Mouse (Mus musculus) cerebellum, postnatal 36 days (tissue): Measurements from ENCODE around the gene Gm21671.
A peak's percentile ranks its signal among the peaks of the same experiment; 100 is the strongest.
"Not testable (repeated sequence)": the region's sequence is repeated elsewhere in the genome, so short reads cannot be mapped to it uniquely, and the experiment has no call there.

ENCODE experiments used
- DNase-seq, 2 experiments: peaks; one replicate each; pipeline ENCODE4 v3.0.0; 2021 to 2022; ENCODE audit warnings: mixed read lengths in 2 of 2

The Gm21671 gene

DNA sequence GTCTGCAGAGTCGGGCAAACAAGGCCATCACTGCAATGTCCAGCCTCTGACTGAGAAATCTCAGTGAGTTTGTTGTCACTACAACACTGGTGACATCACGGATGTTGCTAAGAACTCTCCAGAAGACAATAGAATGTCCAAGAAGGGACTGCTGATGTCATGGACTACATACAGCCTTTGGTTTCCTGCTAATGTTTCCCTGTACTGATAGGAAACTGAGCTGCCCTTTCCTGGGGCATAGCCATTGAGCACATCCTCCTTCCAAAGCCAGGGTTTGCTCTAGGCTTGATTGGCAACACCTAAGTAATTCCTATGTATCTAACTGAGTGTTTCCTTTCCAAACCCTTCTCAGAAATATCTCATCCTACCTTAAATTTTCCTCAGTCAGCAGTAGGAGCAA, at the start of gene Gm21671:
Gene Gm21671 (minus strand): TSS at position 101 of the 400 bp plus-strand sequence.
- not testable (repeated sequence) for DNase-seq

DNA sequence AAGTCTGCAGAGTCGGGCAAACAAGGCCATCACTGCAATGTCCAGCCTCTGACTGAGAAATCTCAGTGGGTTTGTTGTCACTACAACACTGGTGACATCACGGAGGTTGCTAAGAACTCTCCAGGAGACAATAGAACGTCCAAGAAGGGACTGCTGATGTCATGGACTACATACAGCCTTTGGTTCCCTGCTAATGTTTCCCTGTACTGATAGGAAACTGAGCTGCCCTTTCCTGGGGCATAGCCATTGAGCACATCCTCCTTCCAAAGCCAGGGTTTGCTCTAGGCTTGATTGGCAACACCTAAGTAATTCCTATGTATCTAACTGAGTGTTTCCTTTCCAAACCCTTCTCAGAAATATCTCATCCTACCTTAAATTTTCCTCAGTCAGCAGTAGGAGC, 34.3 kb upstream of the Gm21671 start, which contains the start of gene Gm21698:
Gene Gm21698 (minus strand): TSS at position 101 of the 400 bp plus-strand sequence.
- not testable (repeated sequence) for DNase-seq

DNA sequence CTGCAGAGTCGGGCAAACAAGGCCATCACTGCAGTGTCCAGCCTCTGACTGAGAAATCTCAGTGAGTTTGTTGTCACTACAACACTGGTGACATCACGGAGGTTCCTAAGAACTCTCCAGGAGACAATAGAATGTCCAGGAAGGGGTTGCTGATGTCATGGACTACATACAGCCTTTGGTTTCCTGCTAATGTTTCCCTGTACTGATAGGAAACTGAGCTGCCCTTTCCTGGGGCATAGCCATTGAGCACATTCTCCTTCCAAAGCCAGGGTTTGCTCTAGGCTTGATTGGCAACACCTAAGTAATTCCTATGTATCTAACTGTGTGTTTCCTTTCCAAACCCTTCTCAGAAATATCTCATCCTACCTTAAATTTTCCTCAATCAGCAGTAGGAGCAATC, 18.3 kb upstream of the Gm21671 start, which contains the start of gene Gm21680:
Gene Gm21680 (minus strand): TSS at position 101 of the 400 bp plus-strand sequence.
- DNase-seq = not testable (repeated sequence)

DNA sequence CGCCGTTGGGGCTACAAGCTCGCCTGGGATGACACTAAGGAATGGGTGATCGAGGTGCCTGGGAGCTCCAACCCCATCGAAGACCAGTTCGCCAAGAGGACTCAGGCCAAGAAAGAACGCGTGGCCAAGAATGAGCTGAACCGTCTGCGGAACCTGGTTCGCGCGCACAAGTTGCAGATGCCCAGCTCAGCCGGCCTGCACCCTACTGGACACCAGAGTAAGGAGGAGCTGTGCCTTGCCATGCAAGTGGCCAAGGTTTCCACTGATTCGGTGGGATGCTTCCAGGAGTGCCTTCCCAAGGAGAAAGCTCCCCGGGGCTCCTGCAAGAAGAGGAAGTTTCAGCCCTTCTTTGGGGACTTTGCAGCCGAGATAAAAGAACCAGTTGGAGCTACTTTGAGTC, 2.8 kb upstream of the Gm21671 start:
- DNase-seq = not testable (repeated sequence)

DNA sequence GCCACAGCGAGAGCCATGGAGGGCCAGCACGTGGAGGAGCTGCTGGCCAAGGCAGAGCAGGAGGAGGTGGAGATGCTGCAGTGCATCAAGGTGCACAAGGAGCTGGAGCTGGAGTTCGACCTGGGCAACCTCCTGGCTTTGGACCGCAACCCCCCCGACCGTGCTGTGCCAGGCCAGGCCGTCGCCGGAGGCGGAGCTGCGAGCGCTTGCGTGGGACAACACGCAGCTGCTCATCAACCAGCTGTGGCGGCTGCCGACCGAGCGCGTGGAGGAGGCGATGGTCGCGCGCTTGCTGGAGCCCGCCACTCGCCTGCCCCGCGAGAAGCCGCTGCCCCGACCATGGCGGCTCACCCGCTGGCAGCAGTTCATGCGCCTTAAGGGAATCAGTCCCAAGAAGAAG, 2.4 kb upstream of the Gm21671 start:
- DNase-seq = peak in 1 of 2 experiments; percentile 3

DNA sequence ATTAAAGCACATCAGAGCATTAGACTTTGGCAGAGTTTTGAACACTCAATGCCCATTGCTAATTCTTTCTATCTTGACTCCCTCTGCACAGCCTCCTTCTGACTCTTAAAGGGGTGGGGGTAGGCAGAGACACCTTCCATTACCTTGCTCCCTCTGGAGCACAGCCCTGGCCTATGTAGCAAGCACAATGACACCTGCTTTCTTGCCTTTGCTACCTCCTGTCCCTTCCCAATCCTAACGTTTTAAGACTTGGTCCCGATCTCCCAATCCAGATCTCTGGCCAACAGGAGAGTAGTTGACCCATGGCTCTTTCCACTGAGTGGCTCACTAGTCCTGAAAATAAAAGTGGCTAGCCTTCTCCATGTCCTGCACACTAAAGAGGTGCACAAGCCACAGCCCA, 8.8 kb downstream of the Gm21671 start:
- not testable (repeated sequence) for DNase-seq

DNA sequence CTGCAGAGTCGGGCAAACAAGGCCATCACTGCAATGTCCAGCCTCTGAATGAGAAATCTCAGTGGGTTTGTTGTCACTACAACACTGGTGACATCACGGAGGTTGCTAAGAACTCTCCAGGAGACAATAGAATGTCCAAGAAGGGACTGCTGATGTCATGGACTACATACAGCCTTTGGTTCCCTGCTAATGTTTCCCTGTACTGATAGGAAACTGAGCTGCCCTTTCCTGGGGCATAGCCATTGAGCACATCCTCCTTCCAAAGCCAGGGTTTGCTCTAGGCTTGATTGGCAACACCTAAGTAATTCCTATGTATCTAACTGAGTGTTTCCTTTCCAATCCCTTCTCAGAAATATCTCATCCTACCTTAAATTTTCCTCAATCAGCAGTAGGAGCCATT, 11.9 kb downstream of the Gm21671 start, which contains the start of gene Gm21663:
Gene Gm21663 (minus strand): TSS at position 101 of the 400 bp plus-strand sequence.
- not testable (repeated sequence) for DNase-seq
